Mouse (Mus musculus) heart, embryonic 15.5 days (tissue): ENCODE results near the gene Henmt1. TPM values are rescaled to one million over a fixed set of nuclear protein-coding genes. Genes with fewer than 3 reads are reported as not detected.

Source experiments
- ATAC-seq: fragments of 200-750 bp; cut with Nextera tagmentation; replicated peaks from 2 replicates; pipeline ENCODE4 v1.8.0; 2017; ENCODE audit warnings: low read depth, moderate TSS enrichment; ENCODE audit not compliant: insufficient number of reproducible peaks, insufficient read depth, low FRiP score
- H3K27ac ChIP-seq: fragments of 300-500 bp; sonication (generic); 2 replicates; pipeline ENCODE4 v1.5.1; 2015; ENCODE audit warnings: mild to moderate bottlenecking, inconsistent platforms
- H3K27me3 ChIP-seq: fragments of 300-500 bp; sonication (generic); 2 replicates; pipeline ENCODE4 v1.6.1; 2015; ENCODE audit warnings: inconsistent platforms
- H3K36me3 ChIP-seq: fragments of 300-500 bp; sonication (generic); 2 replicates; pipeline ENCODE4 v1.6.1; 2015; ENCODE audit warnings: mild to moderate bottlenecking, inconsistent platforms
- H3K4me1 ChIP-seq: fragments of 300-500 bp; sonication (generic); replicated peaks from 2 replicates; pipeline ENCODE4 v1.6.1; 2015; ENCODE audit warnings: inconsistent platforms
- H3K4me2 ChIP-seq: fragments of 300-500 bp; sonication (generic); 2 replicates; pipeline ENCODE4 v1.6.1; 2015; ENCODE audit warnings: inconsistent platforms, mild to moderate bottlenecking, moderate library complexity
- H3K4me3 ChIP-seq: fragments of 300-500 bp; sonication (generic); 2 replicates; pipeline ENCODE4 v1.5.1; 2015; ENCODE audit warnings: mild to moderate bottlenecking, inconsistent platforms
- H3K9ac ChIP-seq: fragments of 300-500 bp; sonication (generic); 2 replicates; pipeline ENCODE4 v1.6.1; 2015; ENCODE audit warnings: mild to moderate bottlenecking, inconsistent platforms
- H3K9me3 ChIP-seq: fragments of 300-500 bp; sonication (generic); replicated peaks from 2 replicates; pipeline ENCODE4 v1.6.1; 2016; ENCODE audit warnings: inconsistent platforms
- WGBS: fragments of 180-500 bp; shearing (Covaris S2); methylation state at CpG from one replicate; pipeline ENCODE4 v1.1.7; 2015; ENCODE audit warnings: mixed read lengths; 5-methylcytosine and 5-hydroxymethylcytosine counted together
- polyA plus RNA-seq: library from polyadenylated mRNA; unstranded; fragments of >200 nt; fragmentation: Nextera tagmentation; extraction: Ambion mirVana; gene quantifications from 2 replicates; pipeline ENCODE4 v1.2.1, GENCODE M21; 2015

The Henmt1 gene
- polyA plus RNA-seq, 1 experiment from 2014 or later: not detected

- 83% methylated on average over 1 of the region's 1 CpGs for WGBS
Measured at GRCm38 (mm10) chr3:108999173-108999572, 59.5 kb downstream of the Henmt1 start.

GRCm38 (mm10) chr3:109005777-109006176 is 66.1 kb downstream of the Henmt1 start:
- ATAC-seq: no peak

More at GRCm38 (mm10) chr3:108999173-108999572, 59.5 kb downstream of the Henmt1 start:
- Histone ChIP-seq H3K27me3 (no peaks in the 10 kb centered on the region), H3K4me3 (no peak overlapping the region), H3K9ac (no peak overlapping the region), H3K36me3 (no peaks in the 10 kb centered on the region), H3K9me3 (no peaks in the 10 kb centered on the region), H3K4me2 (no peak overlapping the region), H3K4me1 (no peaks in the 10 kb centered on the region), H3K27ac (no peak overlapping the region)
- no peak for ATAC-seq

GRCm38 (mm10) chr3:109008180-109008579 is 68.5 kb downstream of the Henmt1 start:
- Histone ChIP-seq H3K36me3 (no peaks in the 10 kb centered on the region), H3K4me2 (no peak overlapping the region), H3K27me3 (no peaks in the 10 kb centered on the region), H3K9ac (no peak overlapping the region), H3K4me1 (peaks cover 13% of the 10 kb centered on the region; the same call in 1 of the 2 replicates), H3K4me3 (no peak overlapping the region), H3K27ac (no peak overlapping the region), H3K9me3 (no peaks in the 10 kb centered on the region)
- ATAC-seq: no peak
- WGBS: 80% methylated on average over 5 of the region's 5 CpGs

More at GRCm38 (mm10) chr3:109005777-109006176, 66.1 kb downstream of the Henmt1 start:
- Histone ChIP-seq H3K27me3 (no peaks in the 10 kb centered on the region), H3K9me3 (no peaks in the 10 kb centered on the region), H3K4me2 (no peak overlapping the region), H3K36me3 (no peaks in the 10 kb centered on the region), H3K4me1 (peaks cover 5% of the 10 kb centered on the region; the same call in 1 of the 2 replicates), H3K4me3 (no peak overlapping the region), H3K9ac (no peak overlapping the region), H3K27ac (no peak overlapping the region)
- 64% methylated on average over 5 of the region's 5 CpGs for WGBS

Other genes with a start within 250 kb of the Henmt1 start
- gene Gpsm2, start 217.6 kb upstream of the Henmt1 start, polyA plus RNA-seq: 25.0 and 27.6 TPM in 2 replicates
- 0.04 TPM in 1 of 2 replicates, not detected in the other for gene Aknad1, start 200.2 kb upstream of the Henmt1 start, polyA plus RNA-seq
- gene Stxbp3, start 99.3 kb upstream of the Henmt1 start, polyA plus RNA-seq: 28.1 and 29.9 TPM in 2 replicates
- 0.09 and 0.36 TPM in 2 replicates for gene Fndc7, start 49.9 kb upstream of the Henmt1 start, polyA plus RNA-seq
- gene Prpf38b, start 28.1 kb upstream of the Henmt1 start, polyA plus RNA-seq: 48.1 and 51.6 TPM in 2 replicates
- not detected in 2 replicates for gene Gm9857, start 572 bp downstream of the Henmt1 start, polyA plus RNA-seq
- 6.2 and 7.6 TPM in 2 replicates for gene Fam102b, start 87.7 kb downstream of the Henmt1 start, polyA plus RNA-seq
- gene Slc25a54, start 140.6 kb downstream of the Henmt1 start, polyA plus RNA-seq: not detected in 2 replicates
- 19.1 and 20.0 TPM in 2 replicates for gene Slc25a24, start 183.3 kb downstream of the Henmt1 start, polyA plus RNA-seq